Mouse (Mus musculus) G1E (cell line): Measurements from ENCODE around the gene Entpd7.

Experiments used
- CTCF ChIP-seq: IDR thresholded peaks from 2 replicates; pipeline ENCODE4 v1.5.1; 2012; ENCODE audit warnings: low read depth, low read length, inconsistent platforms, mixed read lengths
- POLR2AphosphoS5 ChIP-seq: IDR thresholded peaks from 2 replicates; pipeline ENCODE4 v1.6.1; 2012; ENCODE audit warnings: low read depth, low read length, inconsistent platforms; ENCODE audit not compliant: insufficient replicate concordance

GRCm38 (mm10) chr19:43665441-43666048 lies 23.9 kb upstream of the Entpd7 start:
- TF ChIP-seq CTCF = peak; percentile 40; the same call in 1 of the 2 replicates
- TF ChIP-seq POLR2AphosphoS5 = no peak
